Mouse (Mus musculus) adrenal gland, postnatal 4 days (tissue): Measurements from ENCODE around the gene Ankfn1. TPM values are rescaled to one million over a fixed set of nuclear protein-coding genes. Genes with fewer than 3 reads are reported as not detected.

Experiments
- DNase-seq, 2 experiments: peaks; one replicate each; pipeline ENCODE4 v3.0.0; 2021 to 2022; ENCODE audit warnings: low spot score in 2 of 2, mixed read lengths in 2 of 2
- long read RNA-seq, 2 experiments: library from polyadenylated mRNA; stranded (forward); transcript quantifications; one replicate each; pipeline ENCODE4 v2.0.0; 2021
- total RNA-seq, 2 experiments: library from RNA; stranded (reverse); gene quantifications; 2 replicates each; pipeline ENCODE4 v1.2.3; 2021

Gene Ankfn1
- total RNA-seq = 1 to 10 TPM; 1.7 to 1.8 TPM
- long read RNA-seq, experiment 1, partial matches to known transcripts = 0 of 1 reads
- long read RNA-seq, experiment 1, other reads (novel, unspliced or antisense) = 1 of 1 reads
- long read RNA-seq, experiment 2 = 0 reads

GRCm38 (mm10) chr11:89777431-89777830, at the start of gene Ankfn1:
Ankfn1 (minus strand) TSS chr11:89777653.
- DNase-seq = no peak

- no peak for DNase-seq
Measured at GRCm38 (mm10) chr11:89823661-89824446, 46.4 kb upstream of the Ankfn1 start.

- DNase-seq = no peak
Measured at GRCm38 (mm10) chr11:89818594-89818993, 41.1 kb upstream of the Ankfn1 start.

- no peak for DNase-seq
Measured at GRCm38 (mm10) chr11:89811403-89811802, 34.0 kb upstream of the Ankfn1 start.

- DNase-seq = no peak
Measured at GRCm38 (mm10) chr11:89807998-89808397, 30.5 kb upstream of the Ankfn1 start.

GRCm38 (mm10) chr11:89804822-89805221, 27.4 kb upstream of the Ankfn1 start:
- no peak for DNase-seq

GRCm38 (mm10) chr11:89803974-89804373, 26.5 kb upstream of the Ankfn1 start:
- no peak for DNase-seq

GRCm38 (mm10) chr11:89792709-89793108, 15.3 kb upstream of the Ankfn1 start:
- DNase-seq = no peak

- DNase-seq = no peak
Measured at GRCm38 (mm10) chr11:89776070-89776469, 1.4 kb downstream of the Ankfn1 start.

GRCm38 (mm10) chr11:89774913-89775312, 2.5 kb downstream of the Ankfn1 start:
- no peak for DNase-seq

- no peak for DNase-seq
Measured at GRCm38 (mm10) chr11:89772941-89773340, 4.5 kb downstream of the Ankfn1 start.

GRCm38 (mm10) chr11:89765770-89766148, 11.7 kb downstream of the Ankfn1 start:
- no peak for DNase-seq

- DNase-seq = no peak
Measured at GRCm38 (mm10) chr11:89765014-89765769, 12.3 kb downstream of the Ankfn1 start.

GRCm38 (mm10) chr11:89733973-89734693, 43.3 kb downstream of the Ankfn1 start:
- DNase-seq = no peak

- no peak for DNase-seq
Measured at GRCm38 (mm10) chr11:89733526-89733925, 43.9 kb downstream of the Ankfn1 start.

- DNase-seq = peak; percentile 43 to 57
Measured at GRCm38 (mm10) chr11:89720847-89721246, 56.6 kb downstream of the Ankfn1 start.

- DNase-seq = no peak
Measured at GRCm38 (mm10) chr11:89718491-89718982, 58.9 kb downstream of the Ankfn1 start.

- DNase-seq = no peak
Measured at GRCm38 (mm10) chr11:89716351-89716750, 61.1 kb downstream of the Ankfn1 start.

GRCm38 (mm10) chr11:89708526-89708925, 68.9 kb downstream of the Ankfn1 start:
- DNase-seq = no peak

GRCm38 (mm10) chr11:89696431-89697403, 80.7 kb downstream of the Ankfn1 start:
- no peak for DNase-seq
